Mouse (Mus musculus): Measurements from ENCODE around the gene Ddx47.

Ddx47 gene

GRCm38 (mm10) chr6:134976628-134977027 is 34.8 kb upstream of the Ddx47 start:
- H3K36me3 ChIP-seq (ENCODE audit: insufficient read depth, low read length) = no peaks in the 10 kb centered on the region
- H3K4me3 ChIP-seq (replicated peaks; ENCODE audit: low read length) = no peak overlapping the region
- no peaks in the 10 kb centered on the region for H3K9me3 ChIP-seq (ENCODE audit: low read length)
- peaks cover 17% of the 10 kb centered on the region for H3K27me3 ChIP-seq (ENCODE audit: insufficient read depth, low read length)
- TF ChIP-seq CTCF (conservative IDR thresholded peaks at IDR 0.05; ENCODE audit: low read length) (no peak), POU5F1 (IDR thresholded peaks at IDR 0.05; ENCODE audit: borderline replicate concordance, low read length) (no peak), NANOG (IDR thresholded peaks at IDR 0.05; ENCODE audit: borderline replicate concordance, low read length) (no peak)
- peaks cover 21% of the 10 kb centered on the region for H3K4me1 ChIP-seq (replicated peaks; ENCODE audit: low read depth, low read length)

- H3K4me1 ChIP-seq (replicated peaks; ENCODE audit: low read depth, low read length) = peaks cover 43% of the 10 kb centered on the region
- no peaks in the 10 kb centered on the region for H3K36me3 ChIP-seq (ENCODE audit: insufficient read depth, low read length)
- H3K9me3 ChIP-seq (ENCODE audit: low read length) = no peaks in the 10 kb centered on the region
- H3K4me3 ChIP-seq (replicated peaks; ENCODE audit: low read length) = peak within 1 kb of the TSS; percentile 46
- no peak for TF ChIP-seq NANOG (IDR thresholded peaks at IDR 0.05; ENCODE audit: borderline replicate concordance, low read length)
- TF ChIP-seq CTCF (conservative IDR thresholded peaks at IDR 0.05; ENCODE audit: low read length) = no peak
- no peak for TF ChIP-seq POU5F1 (IDR thresholded peaks at IDR 0.05; ENCODE audit: borderline replicate concordance, low read length)
- peaks cover 53% of the 10 kb centered on the region for H3K27me3 ChIP-seq (ENCODE audit: insufficient read depth, low read length)
Measured at GRCm38 (mm10) chr6:134981231-134982062, 30.0 kb upstream of the Ddx47 start, which contains the start of gene Apold1. Gene Apold1, plus strand, starts transcription at chr6:134981718.

GRCm38 (mm10) chr6:134983529-134984370 is 27.7 kb upstream of the Ddx47 start:
- TF ChIP-seq CTCF (conservative IDR thresholded peaks at IDR 0.05; ENCODE audit: low read length) = no peak
- TF ChIP-seq NANOG (IDR thresholded peaks at IDR 0.05; ENCODE audit: borderline replicate concordance, low read length) = no peak
- TF ChIP-seq POU5F1 (IDR thresholded peaks at IDR 0.05; ENCODE audit: borderline replicate concordance, low read length) = no peak
- no peaks in the 10 kb centered on the region for H3K9me3 ChIP-seq (ENCODE audit: low read length)

GRCm38 (mm10) chr6:134984748-134985147 is 26.7 kb upstream of the Ddx47 start:
- no peaks in the 10 kb centered on the region for H3K36me3 ChIP-seq (ENCODE audit: insufficient read depth, low read length)
- peaks cover 56% of the 10 kb centered on the region for H3K27me3 ChIP-seq (ENCODE audit: insufficient read depth, low read length)
- no peak overlapping the region for H3K4me3 ChIP-seq (replicated peaks; ENCODE audit: low read length)
- H3K4me1 ChIP-seq (replicated peaks; ENCODE audit: low read depth, low read length) = peaks cover 43% of the 10 kb centered on the region
- TF ChIP-seq POU5F1 (IDR thresholded peaks at IDR 0.05; ENCODE audit: borderline replicate concordance, low read length) (no peak), CTCF (conservative IDR thresholded peaks at IDR 0.05; ENCODE audit: low read length) (no peak; the same call in 1 of the 2 replicates), NANOG (IDR thresholded peaks at IDR 0.05; ENCODE audit: borderline replicate concordance, low read length) (no peak)
- H3K9me3 ChIP-seq (ENCODE audit: low read length) = no peaks in the 10 kb centered on the region

More at GRCm38 (mm10) chr6:134983529-134984370, 27.7 kb upstream of the Ddx47 start:
- H3K27me3 ChIP-seq (ENCODE audit: insufficient read depth, low read length) = peaks cover 56% of the 10 kb centered on the region
- peak overlapping the region; percentile 80 for H3K4me3 ChIP-seq (replicated peaks; ENCODE audit: low read length)
- H3K36me3 ChIP-seq (ENCODE audit: insufficient read depth, low read length) = no peaks in the 10 kb centered on the region
- H3K4me1 ChIP-seq (replicated peaks; ENCODE audit: low read depth, low read length) = peaks cover 43% of the 10 kb centered on the region

- TF ChIP-seq NANOG (IDR thresholded peaks at IDR 0.05; ENCODE audit: borderline replicate concordance, low read length) = no peak
- no peak for TF ChIP-seq POU5F1 (IDR thresholded peaks at IDR 0.05; ENCODE audit: borderline replicate concordance, low read length)
- TF ChIP-seq CTCF (conservative IDR thresholded peaks at IDR 0.05; ENCODE audit: low read length) = no peak
- Histone ChIP-seq H3K27me3 (ENCODE audit: insufficient read depth, low read length) (peaks cover 34% of the 10 kb centered on the region), H3K36me3 (ENCODE audit: insufficient read depth, low read length) (no peaks in the 10 kb centered on the region), H3K4me3 (replicated peaks; ENCODE audit: low read length) (no peak overlapping the region), H3K9me3 (ENCODE audit: low read length) (no peaks in the 10 kb centered on the region), H3K4me1 (replicated peaks; ENCODE audit: low read depth, low read length) (peaks cover 11% of the 10 kb centered on the region)
Measured at GRCm38 (mm10) chr6:134988377-134988776, 23.0 kb upstream of the Ddx47 start.

GRCm38 (mm10) chr6:134990674-134991073 is 20.7 kb upstream of the Ddx47 start:
- Histone ChIP-seq H3K4me1 (replicated peaks; ENCODE audit: low read depth, low read length) (no peaks in the 10 kb centered on the region), H3K36me3 (ENCODE audit: insufficient read depth, low read length) (no peaks in the 10 kb centered on the region), H3K27me3 (ENCODE audit: insufficient read depth, low read length) (peaks cover 18% of the 10 kb centered on the region), H3K9me3 (ENCODE audit: low read length) (no peaks in the 10 kb centered on the region), H3K4me3 (replicated peaks; ENCODE audit: low read length) (no peak overlapping the region)
- no peak for TF ChIP-seq CTCF (conservative IDR thresholded peaks at IDR 0.05; ENCODE audit: low read length)
- TF ChIP-seq NANOG (IDR thresholded peaks at IDR 0.05; ENCODE audit: borderline replicate concordance, low read length) = no peak
- TF ChIP-seq POU5F1 (IDR thresholded peaks at IDR 0.05; ENCODE audit: borderline replicate concordance, low read length) = no peak

- no peak for TF ChIP-seq NANOG (IDR thresholded peaks at IDR 0.05; ENCODE audit: borderline replicate concordance, low read length)
- no peak for TF ChIP-seq CTCF (conservative IDR thresholded peaks at IDR 0.05; ENCODE audit: low read length)
- TF ChIP-seq POU5F1 (IDR thresholded peaks at IDR 0.05; ENCODE audit: borderline replicate concordance, low read length) = no peak
Measured at GRCm38 (mm10) chr6:134994031-134994651, 17.3 kb upstream of the Ddx47 start.

GRCm38 (mm10) chr6:134994985-134995384 is 16.4 kb upstream of the Ddx47 start:
- Histone ChIP-seq H3K36me3 (ENCODE audit: insufficient read depth, low read length) (no peaks in the 10 kb centered on the region), H3K4me3 (replicated peaks; ENCODE audit: low read length) (no peak overlapping the region), H3K27me3 (ENCODE audit: insufficient read depth, low read length) (peaks cover 2% of the 10 kb centered on the region; the same call in 1 of the 2 replicates), H3K9me3 (ENCODE audit: low read length) (peaks cover 20% of the 10 kb centered on the region), H3K4me1 (replicated peaks; ENCODE audit: low read depth, low read length) (no peaks in the 10 kb centered on the region)
- TF ChIP-seq POU5F1 (IDR thresholded peaks at IDR 0.05; ENCODE audit: borderline replicate concordance, low read length) (no peak), NANOG (IDR thresholded peaks at IDR 0.05; ENCODE audit: borderline replicate concordance, low read length) (no peak), CTCF (conservative IDR thresholded peaks at IDR 0.05; ENCODE audit: low read length) (no peak)

More at GRCm38 (mm10) chr6:134994031-134994651, 17.3 kb upstream of the Ddx47 start:
- peaks cover 2% of the 10 kb centered on the region; the same call in 1 of the 2 replicates for H3K27me3 ChIP-seq (ENCODE audit: insufficient read depth, low read length)
- no peaks in the 10 kb centered on the region for H3K4me1 ChIP-seq (replicated peaks; ENCODE audit: low read depth, low read length)
- no peaks in the 10 kb centered on the region for H3K36me3 ChIP-seq (ENCODE audit: insufficient read depth, low read length)
- H3K4me3 ChIP-seq (replicated peaks; ENCODE audit: low read length) = no peak overlapping the region
- peaks cover 14% of the 10 kb centered on the region for H3K9me3 ChIP-seq (ENCODE audit: low read length)
